Mouse (Mus musculus): Measurements from ENCODE around the gene Eif3i.
"Not testable (repeated sequence)": the region's sequence is repeated elsewhere in the genome, so short reads cannot be mapped to it uniquely, and the experiment has no call there.

DNA sequence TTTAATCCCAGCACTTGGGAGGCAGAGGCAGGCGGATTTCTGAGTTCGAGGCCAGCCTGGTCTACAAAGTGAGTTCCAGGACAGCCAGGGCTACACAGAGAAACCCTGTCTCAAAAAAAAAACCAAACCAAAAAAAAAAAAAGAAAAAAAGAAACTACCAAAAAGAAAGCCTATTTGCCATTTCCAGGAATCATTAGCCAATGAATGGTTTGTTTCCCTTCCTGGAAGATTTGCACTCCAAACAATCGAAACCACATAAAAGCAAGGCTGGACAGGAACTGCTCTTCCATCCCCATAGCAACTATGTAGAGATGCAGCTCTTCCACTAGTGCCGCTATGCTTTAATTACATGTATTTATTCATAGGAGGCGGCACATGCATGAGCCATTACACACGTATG, 45.9 kb downstream of the Eif3i start:
- TF ChIP-seq CTCF (IDR thresholded peaks at IDR 0.05 in 2 of 3, conservative IDR thresholded peaks at IDR 0.05 in 1 of 3; ENCODE audit: control insufficient read depth in 1 of 3, insufficient read depth in 1 of 3, low read depth in 2 of 3, low read length in 3 of 3, poor library complexity in 1 of 3, severe bottlenecking in 1 of 3); TAL1 (IDR thresholded peaks at IDR 0.05; ENCODE audit: low read length); POLR2A (IDR thresholded peaks at IDR 0.05; ENCODE audit: control insufficient read depth in 1 of 2, insufficient read depth in 1 of 2, low read depth in 1 of 2, low read length in 2 of 2, poor library complexity in 1 of 2); UBTF (IDR thresholded peaks at IDR 0.05; ENCODE audit: borderline replicate concordance, insufficient read depth, low read depth, low read length); RCOR1 (IDR thresholded peaks at IDR 0.05; ENCODE audit: low read depth, low read length); CHD2 (IDR thresholded peaks at IDR 0.05; ENCODE audit: low read length); ZC3H11A (IDR thresholded peaks at IDR 0.05; ENCODE audit: low read depth, low read length); MAX (IDR thresholded peaks at IDR 0.05; ENCODE audit: low read length); ZMIZ1 (IDR thresholded peaks at IDR 0.05; ENCODE audit: low read depth, low read length); CHD1 (IDR thresholded peaks at IDR 0.05; ENCODE audit: low read depth, low read length); MYC (IDR thresholded peaks at IDR 0.05; ENCODE audit: low read depth, low read length): not testable (repeated sequence)
- peak; percentile 66 for TF ChIP-seq ZNF384 (IDR thresholded peaks at IDR 0.05; ENCODE audit: low read depth, low read length)
